In the genomic region with DNA sequence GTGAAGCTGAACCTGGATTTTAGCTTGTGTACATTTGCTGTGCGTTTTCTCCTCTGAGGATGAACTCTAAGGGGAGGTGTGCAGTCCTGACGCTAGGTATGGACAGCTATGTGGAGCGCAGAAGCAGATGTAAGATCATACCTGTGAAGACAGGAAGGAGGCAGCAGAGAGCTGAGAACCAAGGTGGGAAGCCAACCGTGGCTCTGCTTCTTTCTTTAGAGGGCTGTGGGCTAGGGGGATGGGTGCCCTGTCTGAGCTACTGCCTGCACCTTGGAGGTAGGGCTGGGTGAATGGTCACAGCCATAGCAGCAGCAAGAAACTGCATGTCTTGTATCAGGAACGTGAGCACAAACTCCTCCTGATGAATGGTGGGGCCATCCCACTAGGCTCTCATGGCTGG, we compare ENCODE assay signal across 8 mouse cellular contexts.
DNase-seq lines count a peak whose midpoint lies in the region; TF ChIP-seq lines count a peak whose summit lies in the region.

No protein-coding gene starts in this region.

- no peaks in the 10 kb centered on the region for H3K9me3 ChIP-seq in E14TG2a.4 (ENCODE audit: low read length)

- DNase-seq in heart, postnatal 4 days: peak; percentile 17
- no peak for DNase-seq in heart, adult 8-10 months (ENCODE audit: low spot score)
- DNase-seq in embryo, embryonic 10.5 days (ENCODE audit: low spot score): peak; percentile 57
- DNase-seq in kidney, postnatal 10 days: peak; percentile 32
- DNase-seq in left cerebral cortex, postnatal 25 days (ENCODE audit: low spot score in 2 of 2): no peak
- DNase-seq in heart, postnatal 25 days (ENCODE audit: low spot score): no peak
- no peak for DNase-seq in spleen, postnatal 36 days (ENCODE audit: low spot score in 2 of 2)

- intact Hi-C loops in left cerebral cortex, postnatal 25 days (cut with DNase I): no loop called here
- intact Hi-C loops in heart, postnatal 25 days (cut with DNase I): loop anchor here (5.0 kb wide), 1 partner anchor 99 kb away; no protein-coding TSS in a partner anchor

- H3K4me3 ChIP-seq in E14TG2a.4 (replicated peaks; ENCODE audit: low read length): no peak overlapping the region

- H3K4me1 ChIP-seq in E14TG2a.4 (replicated peaks; ENCODE audit: low read depth, low read length): no peaks in the 10 kb centered on the region

- TF ChIP-seq CTCF in E14TG2a.4 (conservative IDR thresholded peaks at IDR 0.05; ENCODE audit: low read length): peak; percentile 34

- H3K36me3 ChIP-seq in E14TG2a.4 (ENCODE audit: insufficient read depth, low read length): no peaks in the 10 kb centered on the region

- H3K27me3 ChIP-seq in E14TG2a.4 (ENCODE audit: insufficient read depth, low read length): no peaks in the 10 kb centered on the region

Comparison
In these comparisons a context has a peak if more than half of its experiments do, and no peak if none do; other contexts are left out.
1. DNase-seq: peak in heart, postnatal 4 days (single experiment), embryo, embryonic 10.5 days (single experiment) and kidney, postnatal 10 days (single experiment); none in heart, adult 8-10 months (single experiment), left cerebral cortex, postnatal 25 days (0 of 2), heart, postnatal 25 days (single experiment) and spleen, postnatal 36 days (0 of 2).